Mouse (Mus musculus) embryonic facial prominence, embryonic 15.5 days (tissue): ENCODE measurements around the gene Pdcd1lg2. TPM values are rescaled to one million over a fixed set of nuclear protein-coding genes. Genes with fewer than 3 reads are reported as not detected.

Source experiments
- ATAC-seq: fragments of 200-750 bp; cut with Nextera tagmentation; 2 replicates; pipeline ENCODE4 v1.8.0; 2017; ENCODE audit warnings: low read depth, moderate TSS enrichment; ENCODE audit not compliant: insufficient number of reproducible peaks, low FRiP score, low TSS enrichment
- H3K27ac ChIP-seq: fragments of 300-500 bp; sonication (generic); replicated peaks from 2 replicates; pipeline ENCODE4 v1.5.1; 2015; ENCODE audit warnings: mild to moderate bottlenecking, inconsistent platforms
- H3K27me3 ChIP-seq: fragments of 300-500 bp; sonication (generic); 2 replicates; pipeline ENCODE4 v1.6.1; 2015; ENCODE audit warnings: inconsistent platforms
- H3K36me3 ChIP-seq: fragments of 300-500 bp; sonication (generic); 2 replicates; pipeline ENCODE4 v1.6.1; 2015; ENCODE audit warnings: mild to moderate bottlenecking, inconsistent platforms
- H3K4me1 ChIP-seq: fragments of 300-500 bp; sonication (generic); 2 replicates; pipeline ENCODE4 v1.6.1; 2015; ENCODE audit warnings: inconsistent platforms
- H3K4me2 ChIP-seq: fragments of 300-500 bp; sonication (generic); replicated peaks from 2 replicates; pipeline ENCODE4 v1.6.1; 2015; ENCODE audit warnings: mild to moderate bottlenecking, inconsistent platforms
- H3K4me3 ChIP-seq: fragments of 300-500 bp; sonication (generic); replicated peaks from 2 replicates; pipeline ENCODE4 v1.5.1; 2015; ENCODE audit warnings: mild to moderate bottlenecking, inconsistent platforms
- H3K9ac ChIP-seq: fragments of 300-500 bp; sonication (generic); 2 replicates; pipeline ENCODE4 v1.6.1; 2015; ENCODE audit warnings: inconsistent platforms
- H3K9me3 ChIP-seq: fragments of 300-500 bp; sonication (generic); replicated peaks from 2 replicates; pipeline ENCODE4 v1.6.1; 2016; ENCODE audit warnings: inconsistent platforms
- WGBS: fragments of 180-500 bp; shearing (Covaris S2); methylation state at CpG from one replicate; pipeline ENCODE4 v1.1.7; 2015; 5-methylcytosine and 5-hydroxymethylcytosine counted together
- polyA plus RNA-seq: library from polyadenylated mRNA; unstranded; fragments of >200 nt; fragmentation: Nextera tagmentation; extraction: Ambion mirVana; gene quantifications from 2 replicates; pipeline ENCODE4 v1.2.1, GENCODE M21; 2015

The Pdcd1lg2 gene
- polyA plus RNA-seq, 1 experiment from 2014 or later, result not detected

GRCm38 (mm10) chr19:29487326-29488072 lies 76.8 kb downstream of the Pdcd1lg2 start:
- Histone ChIP-seq H3K4me2 (no peak overlapping the region), H3K27me3 (no peaks in the 10 kb centered on the region), H3K27ac (no peak overlapping the region), H3K4me3 (no peak overlapping the region), H3K9me3 (no peaks in the 10 kb centered on the region), H3K9ac (no peak overlapping the region), H3K36me3 (no peaks in the 10 kb centered on the region), H3K4me1 (no peaks in the 10 kb centered on the region)
- 89% methylated on average over 14 of the region's 14 CpGs for WGBS
- no peak for ATAC-seq

- H3K9ac ChIP-seq, result no peak overlapping the region
- no peak overlapping the region for H3K4me3 ChIP-seq
- no peak overlapping the region for H3K4me2 ChIP-seq
- no peak overlapping the region for H3K27ac ChIP-seq
- no peaks in the 10 kb centered on the region for H3K27me3 ChIP-seq
- H3K9me3 ChIP-seq, result no peaks in the 10 kb centered on the region
- no peaks in the 10 kb centered on the region for H3K36me3 ChIP-seq
- ATAC-seq, result no peak
- 49% methylated on average over 6 of the region's 6 CpGs for WGBS
- no peaks in the 10 kb centered on the region for H3K4me1 ChIP-seq
These were observed 77.3 kb downstream of the Pdcd1lg2 start for GRCm38 (mm10) chr19:29488073-29488390.

DNA sequence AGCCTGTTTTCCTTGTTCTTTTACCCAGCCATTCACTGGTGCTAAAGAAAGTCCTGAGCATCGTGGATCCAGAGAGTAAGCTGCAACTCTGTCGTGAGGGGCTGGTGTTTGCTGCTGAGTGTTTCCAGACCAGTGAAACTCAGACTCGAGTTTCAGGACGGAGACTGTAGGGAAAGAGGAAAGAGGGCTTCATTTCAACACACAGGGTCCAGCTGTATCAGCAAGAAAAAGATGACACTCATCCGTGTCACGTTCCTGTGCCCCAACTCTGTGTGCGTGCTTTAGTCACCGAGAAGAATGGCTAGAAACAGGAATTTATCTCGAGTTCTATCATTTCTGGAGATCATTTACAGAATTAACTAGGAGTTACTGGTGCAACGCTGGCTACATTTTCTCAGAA lies 77.7 kb downstream of the Pdcd1lg2 start:
- Histone ChIP-seq H3K27ac (no peak overlapping the region), H3K4me3 (no peak overlapping the region), H3K4me2 (no peak overlapping the region), H3K27me3 (no peaks in the 10 kb centered on the region), H3K9me3 (no peaks in the 10 kb centered on the region), H3K36me3 (no peaks in the 10 kb centered on the region), H3K4me1 (no peaks in the 10 kb centered on the region), H3K9ac (no peak overlapping the region)
- ATAC-seq, result no peak
- WGBS, result 50% methylated on average over 10 of the region's 10 CpGs

DNA sequence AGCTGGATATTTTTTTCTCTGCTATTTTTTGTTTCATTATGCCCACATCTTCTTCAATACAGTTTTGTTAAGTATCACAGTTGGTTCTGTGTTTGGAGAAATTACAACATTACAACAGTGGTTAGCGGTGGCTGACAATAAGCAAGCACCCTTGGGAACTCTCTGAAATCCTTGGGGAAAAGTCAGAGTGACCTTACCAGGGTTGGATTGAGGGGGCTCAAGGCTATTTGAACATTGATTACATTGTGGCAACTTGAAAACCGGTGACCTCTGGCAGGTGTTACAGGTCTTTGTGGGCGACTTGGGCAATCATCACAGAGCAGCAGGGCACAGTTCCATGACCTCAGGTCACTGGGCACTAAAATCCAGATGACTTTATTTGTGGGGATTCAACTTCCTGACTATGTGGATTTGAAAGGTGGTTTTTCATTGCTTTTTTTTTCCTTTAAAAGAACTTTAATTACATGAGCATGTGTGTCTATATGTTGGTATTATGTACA lies 79.1 kb downstream of the Pdcd1lg2 start:
- Histone ChIP-seq H3K36me3 (no peaks in the 10 kb centered on the region), H3K27me3 (no peaks in the 10 kb centered on the region), H3K4me2 (no peak overlapping the region), H3K4me3 (no peak overlapping the region), H3K9ac (no peak overlapping the region), H3K9me3 (no peaks in the 10 kb centered on the region), H3K4me1 (no peaks in the 10 kb centered on the region), H3K27ac (no peak overlapping the region)
- ATAC-seq, result no peak
- 79% methylated on average over 3 of the region's 3 CpGs for WGBS

DNA sequence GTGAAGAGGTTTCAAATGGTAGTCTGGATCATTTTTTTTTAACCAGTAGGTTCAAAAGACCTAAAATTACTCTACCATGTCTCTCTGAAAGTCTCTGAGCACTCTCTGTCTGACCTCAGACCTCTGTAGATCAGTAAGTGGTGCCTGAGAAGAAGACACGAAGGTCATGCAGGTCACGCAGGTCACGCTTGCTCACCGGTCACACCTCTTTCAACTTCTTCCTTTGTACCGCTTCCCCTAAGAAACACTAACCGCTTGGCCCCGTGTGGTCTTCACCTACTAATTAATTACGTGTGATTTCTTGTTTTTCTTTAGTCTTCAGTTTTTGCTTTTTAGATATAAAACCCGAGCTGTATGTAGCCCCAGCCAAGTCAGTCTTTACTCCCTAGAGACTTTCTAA lies 80.7 kb downstream of the Pdcd1lg2 start:
- Histone ChIP-seq H3K9ac (no peak overlapping the region), H3K4me3 (no peak overlapping the region), H3K9me3 (no peaks in the 10 kb centered on the region), H3K4me2 (no peak overlapping the region), H3K36me3 (no peaks in the 10 kb centered on the region), H3K27me3 (no peaks in the 10 kb centered on the region), H3K27ac (no peak overlapping the region), H3K4me1 (0 out of 2 replicates have a peak, but pooled peaks cover 3% of the 10 kb centered on the region)
- no peak for ATAC-seq
- 71% methylated on average over 9 of the region's 9 CpGs for WGBS

GRCm38 (mm10) chr19:29494454-29494853 lies 83.7 kb downstream of the Pdcd1lg2 start:
- H3K36me3 ChIP-seq, result no peaks in the 10 kb centered on the region
- no peak for ATAC-seq
- H3K9me3 ChIP-seq, result no peaks in the 10 kb centered on the region
- no peak overlapping the region for H3K4me2 ChIP-seq
- H3K9ac ChIP-seq, result no peak overlapping the region
- WGBS, result 66% methylated on average over 4 of the region's 4 CpGs
- H3K27ac ChIP-seq, result no peak overlapping the region
- H3K27me3 ChIP-seq, result no peaks in the 10 kb centered on the region
- H3K4me1 ChIP-seq, result 0 out of 2 replicates have a peak, but pooled peaks cover 3% of the 10 kb centered on the region
- no peak overlapping the region for H3K4me3 ChIP-seq

GRCm38 (mm10) chr19:29496001-29496597 lies 85.4 kb downstream of the Pdcd1lg2 start:
- Histone ChIP-seq H3K9me3 (no peaks in the 10 kb centered on the region), H3K4me1 (peaks cover 4% of the 10 kb centered on the region; the same call in 1 of the 2 replicates), H3K4me3 (no peak overlapping the region), H3K4me2 (no peak overlapping the region), H3K36me3 (no peaks in the 10 kb centered on the region), H3K27me3 (no peaks in the 10 kb centered on the region), H3K9ac (no peak overlapping the region), H3K27ac (no peak overlapping the region)
- WGBS, result 39% methylated on average over 6 of the region's 6 CpGs
- no peak for ATAC-seq

- Histone ChIP-seq H3K4me1 (peaks cover 6% of the 10 kb centered on the region; the same call in 1 of the 2 replicates), H3K4me2 (no peak overlapping the region), H3K9me3 (no peaks in the 10 kb centered on the region), H3K9ac (no peak overlapping the region), H3K36me3 (no peaks in the 10 kb centered on the region), H3K4me3 (no peak overlapping the region), H3K27ac (no peak overlapping the region), H3K27me3 (no peaks in the 10 kb centered on the region)
- 82% methylated on average over 7 of the region's 7 CpGs for WGBS
- ATAC-seq, result no peak
These were observed 86.3 kb downstream of the Pdcd1lg2 start for GRCm38 (mm10) chr19:29496786-29497557.

GRCm38 (mm10) chr19:29497874-29498273 lies 87.2 kb downstream of the Pdcd1lg2 start:
- no peak overlapping the region for H3K4me2 ChIP-seq
- no peaks in the 10 kb centered on the region for H3K27me3 ChIP-seq
- peaks cover 6% of the 10 kb centered on the region; the same call in 1 of the 2 replicates for H3K4me1 ChIP-seq
- H3K27ac ChIP-seq, result no peak overlapping the region
- H3K9ac ChIP-seq, result no peak overlapping the region
- H3K4me3 ChIP-seq, result no peak overlapping the region
- no peaks in the 10 kb centered on the region for H3K9me3 ChIP-seq
- no peak for ATAC-seq
- 77% methylated on average over 7 of the region's 7 CpGs for WGBS
- H3K36me3 ChIP-seq, result no peaks in the 10 kb centered on the region

GRCm38 (mm10) chr19:29498842-29499456 lies 88.2 kb downstream of the Pdcd1lg2 start:
- Histone ChIP-seq H3K27ac (no peak overlapping the region), H3K27me3 (no peaks in the 10 kb centered on the region), H3K4me2 (no peak overlapping the region), H3K9me3 (no peaks in the 10 kb centered on the region), H3K9ac (no peak overlapping the region), H3K4me3 (no peak overlapping the region), H3K4me1 (peaks cover 6% of the 10 kb centered on the region; the same call in 1 of the 2 replicates), H3K36me3 (no peaks in the 10 kb centered on the region)
- ATAC-seq, result no peak
- 69% methylated on average over 6 of the region's 6 CpGs for WGBS

DNA sequence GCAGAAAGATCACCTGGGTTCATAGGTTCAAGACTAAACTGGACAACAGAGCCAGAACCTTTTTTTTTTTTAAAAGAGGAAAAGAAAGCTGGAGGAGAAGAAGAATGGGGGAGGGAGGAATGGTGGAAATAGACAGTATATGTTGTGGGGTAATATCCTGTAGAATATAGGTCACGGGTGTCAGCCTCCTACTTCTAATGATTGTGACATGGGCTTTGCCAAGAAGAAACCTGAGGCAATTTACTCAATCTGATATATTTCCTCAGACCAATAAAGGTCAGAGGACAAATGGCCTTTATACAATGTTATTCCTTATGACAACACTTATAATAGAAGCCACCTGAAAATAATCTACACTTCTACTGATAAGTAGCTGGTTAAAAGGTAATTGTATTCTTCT lies 89.6 kb downstream of the Pdcd1lg2 start:
- Histone ChIP-seq H3K36me3 (no peaks in the 10 kb centered on the region), H3K4me2 (no peak overlapping the region), H3K9me3 (no peaks in the 10 kb centered on the region), H3K4me1 (peaks cover 8% of the 10 kb centered on the region; the same call in 1 of the 2 replicates), H3K4me3 (no peak overlapping the region), H3K9ac (no peak overlapping the region), H3K27me3 (no peaks in the 10 kb centered on the region), H3K27ac (no peak overlapping the region)
- 81% methylated on average over 1 of the region's 1 CpGs for WGBS
- no peak for ATAC-seq
